Mouse (Mus musculus): Measurements from ENCODE around the gene Rnf2. TPM values are rescaled to one million over a fixed set of nuclear protein-coding genes. Genes with fewer than 3 reads are reported as not detected.

Gene Rnf2
- polyA plus RNA-seq, 2 experiments, result 106 to 108 TPM

- no peak overlapping the region for H3K4me2 ChIP-seq (replicated peaks; ENCODE audit: low read depth, low read length, severe bottlenecking)
- H3K27me3 ChIP-seq (ENCODE audit: control insufficient read depth, insufficient read depth, low read length), result no peaks in the 10 kb centered on the region
- no peaks in the 10 kb centered on the region for H3K9me3 ChIP-seq (ENCODE audit: control insufficient read depth, low read length)
- no peak overlapping the region for H3K27ac ChIP-seq (replicated peaks; ENCODE audit: low read depth, low read length)
- H3K4me3 ChIP-seq (replicated peaks; ENCODE audit: low read length), result no peak overlapping the region
- DNase-seq (ENCODE audit: low spot score) (no peak), ATAC-seq (ENCODE audit: low FRiP score, low read depth) (0 out of 2 replicates have a peak, but pooled peaks have one; percentile 30)
- no peak overlapping the region for H3K9ac ChIP-seq (ENCODE audit: low read depth, low read length, severe bottlenecking)
- H3K4me1 ChIP-seq (ENCODE audit: control insufficient read depth, insufficient read depth, low read length), result no peaks in the 10 kb centered on the region
- no peak for TF ChIP-seq POLR2A (IDR thresholded peaks at IDR 0.05; ENCODE audit: borderline replicate concordance, extremely low read depth, insufficient read depth, insufficient read length)
- H3K36me3 ChIP-seq (ENCODE audit: control insufficient read depth, insufficient read depth, low read length), result peaks cover 36% of the 10 kb centered on the region
- WGBS, result 88% methylated on average over 4 of the region's 4 CpGs
Observed at GRCm38 (mm10) chr1:151466571-151466970, 34.2 kb downstream of the Rnf2 start.

GRCm38 (mm10) chr1:151464914-151465313, 35.8 kb downstream of the Rnf2 start:
- H3K4me2 ChIP-seq (replicated peaks; ENCODE audit: low read depth, low read length, severe bottlenecking), result no peak overlapping the region
- TF ChIP-seq POLR2A (IDR thresholded peaks at IDR 0.05; ENCODE audit: borderline replicate concordance, extremely low read depth, insufficient read depth, insufficient read length), result no peak
- no peak for ATAC-seq (ENCODE audit: low FRiP score, low read depth)

GRCm38 (mm10) chr1:151461265-151461664, 39.5 kb downstream of the Rnf2 start:
- no peak for DNase-seq (ENCODE audit: low spot score)
- Histone ChIP-seq H3K27me3 (ENCODE audit: control insufficient read depth, insufficient read depth, low read length) (no peaks in the 10 kb centered on the region), H3K36me3 (ENCODE audit: control insufficient read depth, insufficient read depth, low read length) (peaks cover 39% of the 10 kb centered on the region), H3K9me3 (ENCODE audit: control insufficient read depth, low read length) (no peaks in the 10 kb centered on the region), H3K9ac (ENCODE audit: low read depth, low read length, severe bottlenecking) (no peak overlapping the region), H3K4me2 (replicated peaks; ENCODE audit: low read depth, low read length, severe bottlenecking) (no peak overlapping the region), H3K27ac (replicated peaks; ENCODE audit: low read depth, low read length) (no peak overlapping the region), H3K4me1 (ENCODE audit: control insufficient read depth, insufficient read depth, low read length) (no peaks in the 10 kb centered on the region), H3K4me3 (replicated peaks; ENCODE audit: low read length) (no peak overlapping the region)
- no peak for TF ChIP-seq POLR2A (IDR thresholded peaks at IDR 0.05; ENCODE audit: borderline replicate concordance, extremely low read depth, insufficient read depth, insufficient read length)
- ATAC-seq (ENCODE audit: low FRiP score, low read depth), result no peak
- 87% methylated on average over 9 of the region's 9 CpGs for WGBS

More at GRCm38 (mm10) chr1:151464914-151465313, 35.8 kb downstream of the Rnf2 start:
- no peaks in the 10 kb centered on the region for H3K27me3 ChIP-seq (ENCODE audit: control insufficient read depth, insufficient read depth, low read length)
- no peaks in the 10 kb centered on the region for H3K4me1 ChIP-seq (ENCODE audit: control insufficient read depth, insufficient read depth, low read length)
- H3K27ac ChIP-seq (replicated peaks; ENCODE audit: low read depth, low read length), result no peak overlapping the region
- no peak for DNase-seq (ENCODE audit: low spot score)
- H3K9ac ChIP-seq (ENCODE audit: low read depth, low read length, severe bottlenecking), result no peak overlapping the region
- H3K9me3 ChIP-seq (ENCODE audit: control insufficient read depth, low read length), result no peaks in the 10 kb centered on the region
- H3K36me3 ChIP-seq (ENCODE audit: control insufficient read depth, insufficient read depth, low read length), result peaks cover 36% of the 10 kb centered on the region
- 32% methylated on average over 4 of the region's 4 CpGs for WGBS
- H3K4me3 ChIP-seq (replicated peaks; ENCODE audit: low read length), result no peak overlapping the region

GRCm38 (mm10) chr1:151457087-151457486, 43.7 kb downstream of the Rnf2 start:
- 81% methylated on average over 5 of the region's 5 CpGs for WGBS
- no peak for TF ChIP-seq POLR2A (IDR thresholded peaks at IDR 0.05; ENCODE audit: borderline replicate concordance, extremely low read depth, insufficient read depth, insufficient read length)

GRCm38 (mm10) chr1:151451946-151452345, 48.8 kb downstream of the Rnf2 start:
- no peak for DNase-seq (ENCODE audit: low spot score)
- Histone ChIP-seq H3K4me3 (replicated peaks; ENCODE audit: low read length) (no peak overlapping the region), H3K27me3 (ENCODE audit: control insufficient read depth, insufficient read depth, low read length) (no peaks in the 10 kb centered on the region), H3K27ac (replicated peaks; ENCODE audit: low read depth, low read length) (no peak overlapping the region), H3K36me3 (ENCODE audit: control insufficient read depth, insufficient read depth, low read length) (peaks cover 68% of the 10 kb centered on the region), H3K9me3 (ENCODE audit: control insufficient read depth, low read length) (no peaks in the 10 kb centered on the region), H3K4me2 (replicated peaks; ENCODE audit: low read depth, low read length, severe bottlenecking) (no peak overlapping the region), H3K4me1 (ENCODE audit: control insufficient read depth, insufficient read depth, low read length) (no peaks in the 10 kb centered on the region), H3K9ac (ENCODE audit: low read depth, low read length, severe bottlenecking) (no peak overlapping the region)
- ATAC-seq (ENCODE audit: low FRiP score, low read depth), result no peak
- 97% methylated on average over 11 of the region's 11 CpGs for WGBS
- TF ChIP-seq POLR2A (IDR thresholded peaks at IDR 0.05; ENCODE audit: borderline replicate concordance, extremely low read depth, insufficient read depth, insufficient read length), result no peak

More at GRCm38 (mm10) chr1:151457087-151457486, 43.7 kb downstream of the Rnf2 start:
- H3K4me2 ChIP-seq (replicated peaks; ENCODE audit: low read depth, low read length, severe bottlenecking), result no peak overlapping the region
- H3K4me3 ChIP-seq (replicated peaks; ENCODE audit: low read length), result no peak overlapping the region
- no peak overlapping the region for H3K27ac ChIP-seq (replicated peaks; ENCODE audit: low read depth, low read length)
- peaks cover 62% of the 10 kb centered on the region for H3K36me3 ChIP-seq (ENCODE audit: control insufficient read depth, insufficient read depth, low read length)
- H3K9me3 ChIP-seq (ENCODE audit: control insufficient read depth, low read length), result no peaks in the 10 kb centered on the region
- ATAC-seq (ENCODE audit: low FRiP score, low read depth), result no peak
- H3K4me1 ChIP-seq (ENCODE audit: control insufficient read depth, insufficient read depth, low read length), result no peaks in the 10 kb centered on the region
- no peak for DNase-seq (ENCODE audit: low spot score)
- no peaks in the 10 kb centered on the region for H3K27me3 ChIP-seq (ENCODE audit: control insufficient read depth, insufficient read depth, low read length)
- no peak overlapping the region for H3K9ac ChIP-seq (ENCODE audit: low read depth, low read length, severe bottlenecking)

- ATAC-seq (ENCODE audit: low FRiP score, low read depth) (no peak), DNase-seq (ENCODE audit: low spot score) (no peak)
- peaks cover 73% of the 10 kb centered on the region for H3K36me3 ChIP-seq (ENCODE audit: control insufficient read depth, insufficient read depth, low read length)
- no peaks in the 10 kb centered on the region for H3K4me1 ChIP-seq (ENCODE audit: control insufficient read depth, insufficient read depth, low read length)
- 100% methylated on average over 1 of the region's 2 CpGs for WGBS
- H3K27ac ChIP-seq (replicated peaks; ENCODE audit: low read depth, low read length), result no peak overlapping the region
- no peak overlapping the region for H3K4me3 ChIP-seq (replicated peaks; ENCODE audit: low read length)
- H3K4me2 ChIP-seq (replicated peaks; ENCODE audit: low read depth, low read length, severe bottlenecking), result no peak overlapping the region
- TF ChIP-seq POLR2A (IDR thresholded peaks at IDR 0.05; ENCODE audit: borderline replicate concordance, extremely low read depth, insufficient read depth, insufficient read length), result no peak
- no peak overlapping the region for H3K9ac ChIP-seq (ENCODE audit: low read depth, low read length, severe bottlenecking)
- H3K27me3 ChIP-seq (ENCODE audit: control insufficient read depth, insufficient read depth, low read length), result no peaks in the 10 kb centered on the region
- H3K9me3 ChIP-seq (ENCODE audit: control insufficient read depth, low read length), result no peaks in the 10 kb centered on the region
Observed at GRCm38 (mm10) chr1:151450851-151451250, 49.9 kb downstream of the Rnf2 start.

Data from limb, embryonic 14.5 days (tissue).